Mouse (Mus musculus) cortical plate, adult 2 months (tissue): ENCODE results near the gene Vps41.

Experiments used
- CTCF ChIP-seq: fragments of 200-500 bp; IDR thresholded peaks from 2 replicates; pipeline ENCODE4 v1.5.1; 2011; ENCODE audit warnings: mild to moderate bottlenecking, control low read depth, low read length; ENCODE audit not compliant: insufficient read depth; ENCODE audit errors: extremely low read depth
- POLR2A ChIP-seq: fragments of 200-500 bp; IDR thresholded peaks from 2 replicates; pipeline ENCODE4 v1.6.1; 2011; ENCODE audit warnings: mild to moderate bottlenecking, low read length, control low read depth; ENCODE audit not compliant: insufficient read depth; ENCODE audit errors: extremely low read depth

DNA sequence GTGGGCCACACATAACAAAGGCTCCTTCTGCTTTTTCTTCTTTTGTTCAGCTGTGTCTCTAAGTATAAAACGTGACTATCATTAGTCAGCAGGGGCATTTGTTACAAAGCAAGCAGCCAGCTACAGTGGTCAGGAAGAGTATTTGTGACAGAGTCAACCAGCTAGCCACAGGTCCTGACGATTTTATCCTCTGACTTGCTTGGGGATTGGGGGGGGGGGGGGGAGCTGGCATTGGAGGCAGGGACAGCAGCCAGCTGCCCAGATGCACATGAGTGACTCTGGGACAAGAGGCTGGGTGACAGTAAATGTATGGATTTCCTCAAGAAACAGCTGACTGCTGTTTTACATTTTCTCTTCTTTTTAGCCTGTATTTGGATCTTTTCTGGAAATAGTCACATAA is 50.8 kb downstream of the Vps41 start:
- TF ChIP-seq CTCF (no peak), POLR2A (no peak)
